ENCODE assay signal across 8 mouse cellular contexts in genomic region chr16:97879134-97879533, GRCm38 (mm10). TPM values are rescaled to one million over a fixed set of nuclear protein-coding genes. Genes with fewer than 3 reads are reported as not detected.
DNase-seq lines count a peak whose midpoint lies in the region; ATAC-seq and TF ChIP-seq lines count a peak whose summit lies in the region.

No protein-coding gene starts in this region.

- no peak overlapping the region for H3K9ac ChIP-seq in intestine, embryonic 14.5 days (ENCODE audit: low read length)
- H3K9ac ChIP-seq in intestine, embryonic 16.5 days (ENCODE audit: low read depth, low read length) = no peak overlapping the region

- H3K4me3 ChIP-seq in intestine, embryonic 14.5 days (ENCODE audit: low read depth, low read length) = no peak overlapping the region
- H3K4me3 ChIP-seq in intestine, embryonic 16.5 days (ENCODE audit: low read length) = no peak overlapping the region
- no peak overlapping the region for H3K4me3 ChIP-seq in C2C12 (ENCODE audit: insufficient read depth, poor library complexity, severe bottlenecking)

- peaks cover 13% of the 10 kb centered on the region for H3K36me3 ChIP-seq in intestine, embryonic 14.5 days (ENCODE audit: control insufficient read depth, insufficient read depth, low read length)
- H3K36me3 ChIP-seq in intestine, embryonic 16.5 days (ENCODE audit: control insufficient read depth, insufficient read depth, low read length) = 0 out of 2 replicates have a peak, but pooled peaks cover 3% of the 10 kb centered on the region
- no peaks in the 10 kb centered on the region for H3K36me3 ChIP-seq in C2C12 (ENCODE audit: control insufficient read depth, insufficient read depth)

- H3K9me3 ChIP-seq in intestine, embryonic 14.5 days (ENCODE audit: control insufficient read depth, low read length) = no peaks in the 10 kb centered on the region
- no peaks in the 10 kb centered on the region for H3K9me3 ChIP-seq in intestine, embryonic 16.5 days (ENCODE audit: control insufficient read depth, low read length)

- no peak for ATAC-seq in intestine, embryonic 14.5 days (replicated peaks; ENCODE audit: low FRiP score, low TSS enrichment, low read depth)
- no peak for ATAC-seq in intestine, embryonic 16.5 days

- WGBS in intestine, embryonic 14.5 days = 90% methylated on average over 1 of the region's 1 CpGs
- WGBS in intestine, embryonic 16.5 days = 79% methylated on average over 1 of the region's 1 CpGs

- H3K79me3 ChIP-seq in C2C12 (ENCODE audit: low read depth) = no peaks in the 10 kb centered on the region

- no peak overlapping the region for H3ac ChIP-seq in C2C12 (ENCODE audit: control insufficient read depth, insufficient read length, low read depth)

- no peak overlapping the region for H3K27ac ChIP-seq in intestine, embryonic 14.5 days (ENCODE audit: low read depth)
- H3K27ac ChIP-seq in intestine, embryonic 16.5 days (ENCODE audit: low read length) = no peak overlapping the region

- H3K27me3 ChIP-seq in intestine, embryonic 14.5 days (replicated peaks; ENCODE audit: control insufficient read depth, insufficient read depth, low read length) = no peaks in the 10 kb centered on the region
- no peaks in the 10 kb centered on the region for H3K27me3 ChIP-seq in intestine, embryonic 16.5 days (replicated peaks; ENCODE audit: control insufficient read depth, insufficient read depth, low read length)
- H3K27me3 ChIP-seq in C2C12 (ENCODE audit: control insufficient read depth, insufficient read depth, insufficient read length) = no peaks in the 10 kb centered on the region

- DNase-seq in intestine, embryonic 14.5 days (ENCODE audit: low spot score) = peak; percentile 58
- DNase-seq in MEL-GATA-1-ER (ENCODE audit: extremely low read depth, low read depth) = peak; percentile 37
- DNase-seq in embryo, embryonic 10.5 days (ENCODE audit: low spot score) = peak; percentile 75
- peak; percentile 64 to 65 for DNase-seq in layer of hippocampus, postnatal 10 days (ENCODE audit: low spot score in 2 of 2)
- peak; percentile 63 for DNase-seq in retina, embryonic 14.5 days (ENCODE audit: low spot score)
- DNase-seq in Muller cell, postnatal 12 days (ENCODE audit: inconsistent ontology term) = no peak

- H3K4me1 ChIP-seq in intestine, embryonic 14.5 days (replicated peaks; ENCODE audit: control insufficient read depth, insufficient read depth, low read length) = no peaks in the 10 kb centered on the region
- H3K4me1 ChIP-seq in intestine, embryonic 16.5 days (ENCODE audit: control insufficient read depth, insufficient read depth, low read length) = no peaks in the 10 kb centered on the region

- TF ChIP-seq CTCF in C2C12 (IDR thresholded peaks at IDR 0.05; ENCODE audit: control insufficient read depth, insufficient read depth, insufficient read length) = peak; percentile 34

- H3K4me2 ChIP-seq in intestine, embryonic 14.5 days (ENCODE audit: low read length) = no peak overlapping the region
- H3K4me2 ChIP-seq in intestine, embryonic 16.5 days (ENCODE audit: low read depth, low read length) = no peak overlapping the region

- no peaks in the 10 kb centered on the region for H3K79me2 ChIP-seq in C2C12 (ENCODE audit: control insufficient read depth, insufficient read depth)

TF ChIP-seq in C2C12, 6 proteins besides CTCF, POLR2A, EP300 and RAD21:
- TF ChIP-seq FOSL1 (IDR thresholded peaks at IDR 0.05; ENCODE audit: insufficient read depth, low read length, poor library complexity, severe bottlenecking) = no peak
- no peak for TF ChIP-seq MYOG (IDR thresholded peaks at IDR 0.05; ENCODE audit: control insufficient read depth, extremely low read depth, insufficient read length)

RNA-seq across cellular contexts. Expression of gene Prdm15, which starts 27.5 kb away (rescaled TPM):
- 9.7 and 10.8 TPM in 2 replicates for polyA plus RNA-seq in intestine, embryonic 14.5 days (2014; fragmentation: Nextera tagmentation; extraction: Ambion mirVana)
- 7.1 and 7.8 TPM in 2 replicates for polyA plus RNA-seq in intestine, embryonic 16.5 days (2015; fragmentation: Nextera tagmentation; extraction: Ambion mirVana)
- 4.4 TPM for polyA plus RNA-seq in C2C12 (2012; fragmentation: generic; extraction: Trizol)
- total RNA-seq in layer of hippocampus, postnatal 10 days (2021) = 10 to 100 TPM; 16.6 to 21.0 TPM
